In the genomic region with DNA sequence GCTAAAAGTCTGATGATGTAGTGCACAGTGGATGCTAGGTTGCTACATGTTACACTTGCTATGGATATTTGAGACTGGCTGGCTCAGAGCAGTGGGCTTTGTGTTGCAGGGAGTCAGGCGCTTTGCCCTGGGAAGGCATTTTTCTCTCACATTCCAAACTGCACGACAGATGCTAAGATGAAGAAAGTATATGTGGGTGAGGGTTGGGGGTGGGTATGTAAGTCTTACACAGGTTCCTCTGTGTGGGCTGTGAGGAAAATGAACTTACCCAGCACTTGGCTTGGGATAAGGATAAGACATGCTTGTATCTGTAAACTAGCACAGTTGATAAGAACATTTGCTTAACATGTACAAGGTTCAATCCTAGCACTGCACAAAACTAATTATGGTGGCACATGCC, we compare ENCODE assay signal across 13 mouse cellular contexts. TPM values are rescaled to one million over a fixed set of nuclear protein-coding genes. Genes with fewer than 3 reads are reported as not detected.
"Had no signal": no experiment of that assay in that cellular context is flagged by ENCODE, and none has a peak within 500 bp of the region (broad histone marks: within the 10 kb centered on the region; RNA-seq: fewer than 3 reads in every experiment).

No protein-coding gene starts in this region.

- H3K27me3 ChIP-seq: limb, embryonic 12.5 days; liver, embryonic 15.5 days; midbrain, embryonic 13.5 days; neural tube, embryonic 15.5 days had no signal

- H3K9me3 ChIP-seq: limb, embryonic 12.5 days; liver, embryonic 15.5 days; midbrain, embryonic 13.5 days; neural tube, embryonic 15.5 days had no signal

- H3K4me2 ChIP-seq: limb, embryonic 12.5 days; liver, embryonic 15.5 days; midbrain, embryonic 13.5 days; neural tube, embryonic 15.5 days had no signal

- ATAC-seq: lung, postnatal 0 days; midbrain, embryonic 13.5 days had no signal

- H3K4me3 ChIP-seq: limb, embryonic 12.5 days; liver, embryonic 15.5 days; midbrain, embryonic 13.5 days; myocyte; neural tube, embryonic 15.5 days had no signal

- H3K27ac ChIP-seq: limb, embryonic 12.5 days; liver, embryonic 15.5 days; midbrain, embryonic 13.5 days; neural tube, embryonic 15.5 days had no signal

- DNase-seq: kidney, adult 8-10 months; kidney, postnatal 25 days; liver; lung, adult 2 months; lung, postnatal 36 days; thymus, postnatal 4 days had no signal

- H3K9ac ChIP-seq: limb, embryonic 12.5 days; liver, embryonic 15.5 days; midbrain, embryonic 13.5 days; neural tube, embryonic 15.5 days had no signal

- H3K4me1 ChIP-seq: limb, embryonic 12.5 days; midbrain, embryonic 13.5 days; neural tube, embryonic 15.5 days had no signal

RNA-seq across cellular contexts. Expression of gene Trib3, which starts 41.0 kb away (rescaled TPM):
- total RNA-seq: megakaryocyte progenitor cell, adult 5-6 weeks had no signal
